Mouse (Mus musculus): ENCODE results near the gene Olfr1245. TPM values are rescaled to one million over a fixed set of nuclear protein-coding genes. Genes with fewer than 3 reads are reported as not detected.
"Not testable (repeated sequence)": the region's sequence is repeated elsewhere in the genome, so short reads cannot be mapped to it uniquely, and the experiment has no call there.

Olfr1245 gene
- not detected for total RNA-seq (2022)

DNA sequence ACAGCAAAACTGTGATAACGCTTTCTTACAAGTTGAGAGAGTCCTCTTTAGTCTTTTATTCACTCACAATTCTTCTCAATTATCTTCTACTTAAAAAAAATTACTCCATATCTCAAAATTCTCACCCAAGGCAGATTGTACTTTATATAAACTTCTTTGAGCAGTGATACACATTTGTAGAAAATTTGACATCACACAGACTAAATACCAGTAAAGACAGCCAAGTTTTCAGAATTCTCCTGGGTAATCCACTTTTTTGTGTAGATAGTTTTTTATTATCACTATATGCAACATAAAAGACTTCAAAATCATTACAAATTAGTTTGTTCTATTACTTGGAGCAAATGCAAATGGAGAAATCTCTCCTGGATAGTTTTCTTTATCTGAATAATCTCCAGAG, at the start of gene Olfr1245:
Gene Olfr1245, minus strand, starts transcription at position 101 of the 400 bp plus-strand sequence.
- no peak for DNase-seq (ENCODE audit: low spot score)

DNA sequence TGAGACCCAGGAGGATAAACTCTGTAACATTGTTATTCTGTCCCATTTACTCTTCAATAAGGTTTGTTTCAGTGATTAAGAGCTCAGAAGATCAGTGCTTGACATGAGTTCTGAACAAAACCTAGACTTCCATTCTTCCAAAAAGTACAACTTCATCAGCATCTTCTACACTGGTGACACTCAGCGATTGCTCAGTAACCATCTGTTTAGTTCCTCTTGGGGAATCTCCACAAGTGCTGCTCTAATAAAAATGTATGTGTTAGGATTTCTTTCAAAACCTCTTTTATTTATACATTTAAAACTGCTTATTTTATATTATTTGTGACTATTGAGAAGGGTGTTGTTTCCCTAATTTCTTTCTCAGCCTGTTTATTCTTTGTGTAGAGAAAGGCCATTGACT, 39.9 kb upstream of the Olfr1245 start, which contains the start of gene Olfr1248:
Gene Olfr1248, minus strand, starts transcription at position 101 of the 400 bp plus-strand sequence.
- not testable (repeated sequence) for DNase-seq (ENCODE audit: low spot score)

DNA sequence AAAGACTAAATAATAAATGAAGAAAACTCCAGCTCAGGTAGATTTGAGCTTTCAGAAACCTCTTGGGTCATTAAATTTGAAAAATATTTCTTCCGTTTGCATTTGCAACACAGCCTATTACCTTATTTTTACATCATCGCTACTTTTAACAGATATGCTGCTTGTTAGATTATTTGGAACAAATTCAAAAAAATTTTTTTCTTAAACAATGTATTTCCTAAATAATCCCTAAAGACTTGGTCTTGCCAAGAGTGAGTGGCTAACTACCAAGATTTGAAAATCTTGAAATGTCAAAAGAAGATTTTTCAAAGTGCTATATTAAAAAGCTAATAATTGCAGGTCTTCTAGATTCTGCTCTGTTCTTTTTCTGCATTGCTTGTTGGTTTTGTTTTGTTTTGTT, 35.8 kb upstream of the Olfr1245 start, which contains the start of gene Olfr1247:
Gene Olfr1247, minus strand, starts transcription at position 101 of the 400 bp plus-strand sequence.
- no peak for DNase-seq (ENCODE audit: low spot score)

DNA sequence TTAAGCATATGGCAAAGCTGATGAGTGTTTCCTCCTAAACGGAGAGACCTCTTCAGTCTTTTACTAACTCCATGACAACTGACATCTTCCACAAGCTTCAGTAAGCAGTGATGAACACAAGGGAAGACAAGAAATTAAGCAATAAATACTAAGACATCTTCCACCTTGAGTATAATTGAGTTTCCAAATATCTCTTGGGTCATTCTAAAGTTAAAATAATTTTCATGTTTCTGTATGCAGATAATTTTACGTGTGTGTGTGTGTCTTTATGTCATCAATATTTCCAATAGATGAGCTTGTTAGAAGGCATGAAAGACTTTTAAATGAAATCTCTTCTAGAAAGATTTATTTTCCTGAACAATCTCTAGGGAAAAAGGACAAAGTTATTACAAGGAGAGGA, 14.8 kb upstream of the Olfr1245 start, which contains the start of gene Olfr1246:
Gene Olfr1246, minus strand, starts transcription at position 101 of the 400 bp plus-strand sequence.
- DNase-seq (ENCODE audit: low spot score) = no peak

DNA sequence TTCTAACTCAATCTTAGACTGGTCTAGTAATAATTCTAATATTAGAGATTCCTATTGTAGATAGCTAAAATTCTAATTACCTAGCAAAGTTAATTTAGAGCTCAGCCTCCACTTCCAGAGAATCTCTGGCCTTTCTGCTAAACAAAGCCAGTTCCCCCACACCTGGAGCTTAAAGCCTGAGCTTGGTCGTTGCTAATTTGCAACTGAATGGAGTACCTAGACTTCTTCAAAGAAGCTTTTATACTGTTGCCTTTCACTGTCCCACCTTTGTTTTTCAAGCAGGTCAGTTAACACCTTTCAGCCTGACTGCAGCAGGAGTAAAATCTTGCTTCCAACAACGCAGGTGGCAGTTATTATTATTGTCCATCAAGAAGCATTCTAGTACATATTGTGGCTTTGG, 15.5 kb downstream of the Olfr1245 start:
- DNase-seq (ENCODE audit: low spot score) = not testable (repeated sequence)

DNA sequence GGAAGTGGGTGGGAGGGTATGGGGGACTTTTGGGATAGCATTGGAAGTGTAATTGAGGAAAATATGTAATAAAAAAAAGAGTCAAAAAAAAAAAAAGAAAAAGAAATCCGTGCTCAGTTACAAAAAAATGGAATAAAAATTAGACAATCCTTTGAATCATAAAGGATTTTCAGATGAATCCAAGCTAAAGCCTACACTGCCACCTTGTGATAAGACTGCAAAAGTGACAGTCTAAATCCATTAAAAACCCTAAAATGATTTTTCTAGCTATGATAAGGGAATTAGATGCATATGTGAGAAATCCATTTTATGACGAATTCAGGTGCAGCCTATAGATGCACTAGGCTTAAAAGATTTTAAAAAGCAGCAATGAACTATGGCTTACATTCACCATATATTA, 33.7 kb downstream of the Olfr1245 start:
- DNase-seq (ENCODE audit: low spot score) = no peak

DNA sequence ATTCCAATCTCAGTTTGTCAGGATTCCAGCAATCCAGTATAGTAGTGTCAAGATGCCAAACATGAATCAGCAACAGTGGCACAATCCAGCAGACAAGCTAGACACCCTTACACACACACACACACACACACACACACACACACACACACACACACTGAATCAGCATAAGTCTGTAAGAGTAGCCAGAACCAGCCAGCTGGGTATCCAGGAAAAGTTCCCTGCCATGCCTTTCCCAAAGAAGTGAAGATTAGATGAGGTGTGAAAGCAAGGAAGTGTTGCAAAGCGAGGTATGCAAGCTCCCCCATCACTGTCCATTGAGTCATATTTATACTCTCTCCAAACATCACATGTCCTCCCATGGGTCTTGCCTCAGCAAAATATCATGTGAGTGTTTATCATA, 38.3 kb downstream of the Olfr1245 start:
- no peak for DNase-seq (ENCODE audit: low spot score)

DNA sequence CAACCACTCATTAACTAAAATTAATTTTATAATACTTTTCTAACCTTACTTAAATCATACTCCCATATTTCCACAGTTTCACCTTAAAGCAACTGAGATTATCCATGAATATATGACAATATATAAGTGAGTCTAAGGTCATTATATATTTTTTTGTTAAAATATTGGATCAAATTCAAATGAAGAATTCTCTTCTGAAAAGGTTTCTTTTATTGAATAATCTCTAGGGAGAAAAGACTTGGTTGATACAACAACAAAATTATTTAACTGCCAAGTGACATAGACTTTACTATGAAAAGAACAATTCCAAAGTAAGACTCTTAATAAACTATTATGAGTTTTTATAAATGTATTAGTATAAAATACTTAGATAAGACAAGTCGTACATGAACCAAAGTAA, 46.9 kb downstream of the Olfr1245 start, which contains the start of gene Olfr1243:
Gene Olfr1243, minus strand, starts transcription at position 101 of the 400 bp plus-strand sequence.
- DNase-seq (ENCODE audit: low spot score) = no peak

Other genes with a start within 250 kb of the Olfr1245 start
- not detected for gene Olfr1232, start 248.8 kb downstream of the Olfr1245 start, total RNA-seq (2022)
- not detected for gene Olfr1233, start 236.0 kb downstream of the Olfr1245 start, total RNA-seq (2022)
- gene Olfr1234, start 213.6 kb downstream of the Olfr1245 start, total RNA-seq (2022) = not detected
- gene Olfr1238, start 168.8 kb downstream of the Olfr1245 start, total RNA-seq (2022) = not detected
- gene Olfr1239, start 158.0 kb downstream of the Olfr1245 start, total RNA-seq (2022) = not detected
- gene Olfr1240, start 135.4 kb downstream of the Olfr1245 start, total RNA-seq (2022) = not detected
- not detected for gene Olfr1241, start 91.3 kb downstream of the Olfr1245 start, total RNA-seq (2022)
- not detected for gene Olfr1242, start 80.1 kb downstream of the Olfr1245 start, total RNA-seq (2022)
- gene Olfr1243, start 47.0 kb downstream of the Olfr1245 start, total RNA-seq (2022) = not detected
- not detected for gene Olfr1246, start 14.7 kb upstream of the Olfr1245 start, total RNA-seq (2022)
- gene Olfr1247, start 35.7 kb upstream of the Olfr1245 start, total RNA-seq (2022) = not detected
- not detected for gene Olfr1248, start 39.8 kb upstream of the Olfr1245 start, total RNA-seq (2022)
- gene Olfr1249, start 56.5 kb upstream of the Olfr1245 start, total RNA-seq (2022) = not detected
- not detected for gene Olfr1250, start 83.0 kb upstream of the Olfr1245 start, total RNA-seq (2022)
- not detected for gene Olfr1251, start 93.5 kb upstream of the Olfr1245 start, total RNA-seq (2022)
- not detected for gene Olfr1252, start 146.6 kb upstream of the Olfr1245 start, total RNA-seq (2022)
- not detected for gene Olfr1253, start 178.6 kb upstream of the Olfr1245 start, total RNA-seq (2022)
- gene Olfr1254, start 215.2 kb upstream of the Olfr1245 start, total RNA-seq (2022) = not detected
- not detected for gene Olfr1255, start 233.6 kb upstream of the Olfr1245 start, total RNA-seq (2022)

Data from heart, adult 8-10 months (tissue).